Mouse (Mus musculus): ENCODE results near the gene Rpl19.

GRCm38 (mm10) chr11:98001351-98001824, 25.1 kb upstream of the Rpl19 start:
- no peak for TF ChIP-seq CTCF (IDR thresholded peaks at IDR 0.05; ENCODE audit: borderline replicate concordance, control insufficient read depth, extremely low read depth, insufficient read depth, low read length, poor library complexity)
- TF ChIP-seq POLR2A (IDR thresholded peaks at IDR 0.05; ENCODE audit: control insufficient read depth, extremely low read depth, insufficient read depth, low read length, poor library complexity): no peak

Measured in thymus, adult 2 months (tissue).